Mouse (Mus musculus) embryonic fibroblast, embryonic 13.5 days (primary cell): Measurements from ENCODE around the gene Olfr322. TPM values are rescaled to one million over a fixed set of nuclear protein-coding genes. Genes with fewer than 3 reads are reported as not detected.

Source experiments
- H3K27ac ChIP-seq: 2 replicates; pipeline ENCODE4 v1.5.1; 2012; ENCODE audit warnings: low read length, control low read depth, inconsistent platforms; ENCODE audit not compliant: insufficient read depth
- H3K4me1 ChIP-seq: 2 replicates; pipeline ENCODE4 v1.6.1; 2011; ENCODE audit warnings: low read length; ENCODE audit not compliant: control insufficient read depth, insufficient read depth
- H3K4me3 ChIP-seq: 2 replicates; pipeline ENCODE4 v1.5.1; 2011; ENCODE audit warnings: mild to moderate bottlenecking, control low read depth, low read length; ENCODE audit not compliant: insufficient read depth
- CTCF ChIP-seq: IDR thresholded peaks from 2 replicates; pipeline ENCODE4 v1.5.1; 2011; ENCODE audit warnings: mild to moderate bottlenecking, control low read depth, low read length, moderate library complexity, borderline replicate concordance; ENCODE audit not compliant: insufficient read depth
- POLR2A ChIP-seq: IDR thresholded peaks from 2 replicates; pipeline ENCODE4 v1.6.1; 2011; ENCODE audit warnings: low read depth, mild to moderate bottlenecking, control low read depth, low read length, moderate library complexity
- polyA plus RNA-seq: library from polyadenylated mRNA; stranded (reverse); fragments of >200 nt; gene quantifications from 2 replicates; pipeline ENCODE4 v1.2.4, GENCODE M21; 2011; ENCODE audit warnings: low read depth; ENCODE audit not compliant: missing spikeins, insufficient read length

Gene Olfr322
- not detected in 2 replicates for polyA plus RNA-seq

DNA sequence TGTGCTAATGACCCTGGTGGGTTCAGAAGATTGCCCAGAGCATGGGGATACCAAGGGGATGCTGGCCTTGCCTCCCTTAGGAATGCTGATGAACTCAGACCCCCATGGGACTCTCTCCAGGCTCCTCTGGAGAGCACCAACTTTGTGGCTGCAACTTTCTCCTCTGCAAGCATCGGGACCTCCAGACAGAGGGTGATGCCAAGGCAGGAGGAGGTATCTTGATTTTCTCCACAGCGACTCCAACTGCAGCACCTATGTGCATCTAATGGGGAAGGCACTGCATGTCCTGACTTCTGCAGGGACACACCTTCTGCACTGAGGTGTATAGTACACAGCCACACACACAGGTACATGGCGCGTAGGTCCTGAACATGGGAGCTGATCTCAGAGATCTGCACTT lies at the start of gene Olfr322:
Olfr322 (plus strand) TSS at position 187 of the 400 bp plus-strand sequence.
- no peak within 1 kb of the TSS for H3K4me3 ChIP-seq
- H3K27ac ChIP-seq = no peak within 1 kb of the TSS
- TF ChIP-seq POLR2A = no peak
- no peak for TF ChIP-seq CTCF
- no peaks in the 10 kb centered on the region for H3K4me1 ChIP-seq

DNA sequence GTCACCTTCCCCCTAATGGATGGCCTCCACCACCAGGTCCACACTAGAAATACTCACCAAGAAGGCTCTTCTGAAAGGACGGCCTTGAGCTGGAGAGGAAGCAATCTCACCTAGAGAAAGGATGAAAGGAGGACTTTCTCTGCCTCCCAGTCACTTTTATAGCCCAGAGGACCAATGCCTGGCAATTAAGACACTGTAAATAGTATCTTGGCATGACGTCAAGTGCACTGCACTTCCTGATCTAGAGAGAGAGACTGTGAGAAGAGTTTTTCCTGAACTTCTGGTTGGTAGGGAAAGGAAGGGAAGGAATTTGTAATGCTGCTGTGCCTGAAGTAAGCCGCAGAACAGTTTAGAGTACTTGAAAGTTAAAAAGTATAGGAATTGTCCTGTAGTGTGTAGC lies 45.2 kb upstream of the Olfr322 start:
- no peak overlapping the region for H3K27ac ChIP-seq
- no peaks in the 10 kb centered on the region for H3K4me1 ChIP-seq
- H3K4me3 ChIP-seq = no peak overlapping the region
- no peak for TF ChIP-seq POLR2A
- no peak for TF ChIP-seq CTCF

DNA sequence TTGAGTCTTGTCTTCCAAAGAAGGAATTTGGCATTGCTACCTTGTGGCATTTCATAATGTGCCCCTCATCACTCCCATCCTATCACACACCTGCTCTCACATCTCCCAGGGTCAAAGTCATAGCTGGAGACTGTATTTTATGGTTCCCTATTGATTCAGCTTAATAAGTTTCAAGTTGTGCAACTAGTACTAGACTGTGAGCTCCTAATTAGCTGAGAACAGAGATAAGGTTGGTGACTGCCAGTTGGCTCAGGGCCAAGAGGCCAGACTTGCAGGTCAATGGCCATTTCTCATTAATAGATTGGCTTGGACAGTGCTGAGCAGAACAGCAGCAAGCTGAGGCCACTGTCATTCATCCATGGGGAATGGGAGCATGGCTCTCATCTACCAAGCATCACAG lies 44.1 kb upstream of the Olfr322 start:
- TF ChIP-seq CTCF (no peak), POLR2A (no peak)
- Histone ChIP-seq H3K4me1 (no peaks in the 10 kb centered on the region), H3K27ac (no peak overlapping the region), H3K4me3 (no peak overlapping the region)

DNA sequence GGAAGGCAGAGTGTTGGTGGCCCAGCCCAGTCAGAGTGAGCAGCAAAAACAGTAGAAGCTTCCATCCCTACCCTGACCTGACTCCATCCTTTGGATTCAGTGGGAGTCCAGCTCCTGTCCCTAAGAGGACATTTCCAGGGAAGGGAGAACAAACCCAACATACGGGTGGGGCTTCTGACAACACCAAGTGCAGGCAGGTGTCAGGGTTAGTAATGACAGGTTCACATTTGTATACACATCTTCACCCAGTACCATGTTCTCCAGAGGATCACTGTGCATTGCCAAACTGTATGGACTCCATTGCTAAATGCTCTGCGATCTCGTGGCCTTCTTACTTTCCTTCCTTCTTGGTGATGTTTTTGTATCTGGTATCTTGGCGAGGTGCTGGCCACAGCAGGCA lies 42.6 kb upstream of the Olfr322 start, which contains the start of gene 2210407C18Rik:
2210407C18Rik (minus strand) TSS at position 101 of the 400 bp plus-strand sequence.
- TF ChIP-seq CTCF (no peak), POLR2A (no peak)
- Histone ChIP-seq H3K4me3 (no peak within 1 kb of the TSS), H3K4me1 (no peaks in the 10 kb centered on the region), H3K27ac (no peak within 1 kb of the TSS)

DNA sequence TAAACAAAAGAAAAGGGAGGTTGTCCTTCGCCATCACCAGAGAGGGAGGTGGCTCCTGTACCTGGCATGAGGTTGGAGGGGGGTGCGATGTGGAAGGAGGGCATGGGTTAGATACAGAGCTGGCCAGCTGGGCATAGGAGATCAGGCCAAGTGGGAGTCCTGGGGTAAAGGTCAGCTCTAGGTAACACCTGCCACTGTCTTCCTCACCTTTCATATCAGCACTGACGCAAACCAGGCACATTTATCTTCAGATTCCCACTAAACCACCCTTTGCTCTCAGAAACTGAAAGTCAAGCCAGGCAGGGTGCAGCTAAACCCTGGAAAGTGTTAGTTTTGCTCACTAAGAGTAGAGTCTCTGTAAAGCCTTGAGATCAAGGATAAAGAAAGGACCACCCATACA lies 40.2 kb upstream of the Olfr322 start:
- Histone ChIP-seq H3K4me3 (no peak overlapping the region), H3K27ac (no peak overlapping the region), H3K4me1 (no peaks in the 10 kb centered on the region)
- no peak for TF ChIP-seq POLR2A
- TF ChIP-seq CTCF = no peak

DNA sequence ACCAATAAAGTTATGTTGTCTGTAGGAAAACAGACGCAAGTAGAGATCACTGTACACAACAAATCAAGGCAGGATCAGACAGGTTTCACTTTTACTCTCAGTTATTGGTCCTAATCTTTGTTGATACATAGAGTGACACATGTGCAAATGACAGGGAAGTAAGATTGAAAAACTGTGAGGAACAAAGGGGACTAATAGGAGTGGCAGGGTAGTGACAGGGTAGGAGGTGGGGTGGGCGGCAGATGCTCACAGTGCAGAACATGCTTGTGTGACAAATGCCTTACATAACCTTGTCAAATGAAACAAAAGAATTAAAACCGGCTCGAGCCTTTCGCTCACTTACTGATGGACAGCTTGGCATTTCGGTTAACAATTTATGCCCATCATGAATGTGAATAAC lies 39.8 kb upstream of the Olfr322 start:
- no peak overlapping the region for H3K4me3 ChIP-seq
- H3K4me1 ChIP-seq = no peaks in the 10 kb centered on the region
- H3K27ac ChIP-seq = no peak overlapping the region
- no peak for TF ChIP-seq CTCF
- TF ChIP-seq POLR2A = no peak

DNA sequence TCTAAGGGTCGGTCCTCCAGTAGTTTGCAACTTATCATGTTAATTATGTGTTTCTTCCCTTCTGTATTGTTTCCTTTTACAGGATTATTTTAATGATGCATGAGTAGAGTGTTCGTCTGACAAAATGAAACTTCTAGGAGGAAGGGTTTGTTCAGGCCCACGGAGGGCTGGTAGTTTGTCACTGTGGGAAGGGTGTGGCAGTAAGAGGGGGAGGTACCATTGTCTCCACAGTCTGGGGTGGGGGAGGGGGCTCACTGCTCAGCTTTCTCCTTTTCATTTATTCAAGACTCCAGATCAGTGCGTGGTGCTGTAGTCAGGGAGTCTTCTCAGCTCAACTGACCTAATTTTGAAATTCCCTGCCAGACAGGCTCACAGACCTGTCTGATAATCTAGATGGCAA lies 32.4 kb upstream of the Olfr322 start:
- Histone ChIP-seq H3K27ac (no peak overlapping the region), H3K4me1 (no peaks in the 10 kb centered on the region), H3K4me3 (no peak overlapping the region)
- TF ChIP-seq CTCF (no peak), POLR2A (no peak)

DNA sequence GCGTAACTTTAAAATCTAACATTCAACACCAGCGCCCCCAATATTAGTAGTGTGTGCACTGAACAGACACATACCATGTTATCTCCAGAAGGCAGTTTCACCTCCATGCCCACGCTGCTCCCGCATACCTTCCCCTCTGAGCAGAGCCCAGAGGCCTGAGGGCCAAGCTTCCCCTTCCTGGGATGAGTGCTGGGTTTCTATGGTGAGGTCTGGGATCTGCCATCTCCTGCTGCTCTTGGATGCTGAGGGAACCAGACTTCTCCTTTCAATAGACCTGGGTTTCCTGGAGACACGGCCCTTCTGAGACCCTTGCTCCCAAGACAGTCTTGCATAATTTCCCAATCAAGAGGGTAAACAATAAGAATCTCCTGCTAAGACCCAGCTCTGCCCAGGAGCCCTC lies 28.2 kb upstream of the Olfr322 start, which contains the start of gene Olfr323:
Olfr323 (minus strand) TSS at position 101 of the 400 bp plus-strand sequence.
- H3K4me3 ChIP-seq = no peak within 1 kb of the TSS
- H3K4me1 ChIP-seq = no peaks in the 10 kb centered on the region
- H3K27ac ChIP-seq = no peak within 1 kb of the TSS
- TF ChIP-seq POLR2A = no peak
- no peak for TF ChIP-seq CTCF

DNA sequence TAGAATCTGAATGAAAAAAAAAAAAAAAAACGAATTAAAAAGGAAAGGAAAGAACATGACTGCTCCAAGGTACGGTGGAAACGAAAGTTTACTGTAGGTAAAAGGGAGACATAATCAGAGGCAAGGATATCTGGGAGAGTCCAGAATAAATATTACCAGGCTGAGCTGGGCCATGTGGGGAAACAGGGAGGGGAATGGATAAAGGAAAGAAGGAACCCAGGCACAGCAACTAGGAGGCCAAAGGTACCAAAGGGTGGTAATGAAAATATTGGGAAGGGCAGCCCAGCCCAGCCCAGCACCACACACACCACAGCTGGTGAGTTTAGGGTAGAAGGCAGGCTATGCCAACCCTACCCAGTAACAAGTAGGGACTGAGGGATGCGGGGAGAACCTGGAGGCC lies 23.7 kb upstream of the Olfr322 start:
- Histone ChIP-seq H3K4me1 (no peaks in the 10 kb centered on the region), H3K4me3 (no peak overlapping the region), H3K27ac (no peak overlapping the region)
- TF ChIP-seq POLR2A = no peak
- no peak for TF ChIP-seq CTCF

DNA sequence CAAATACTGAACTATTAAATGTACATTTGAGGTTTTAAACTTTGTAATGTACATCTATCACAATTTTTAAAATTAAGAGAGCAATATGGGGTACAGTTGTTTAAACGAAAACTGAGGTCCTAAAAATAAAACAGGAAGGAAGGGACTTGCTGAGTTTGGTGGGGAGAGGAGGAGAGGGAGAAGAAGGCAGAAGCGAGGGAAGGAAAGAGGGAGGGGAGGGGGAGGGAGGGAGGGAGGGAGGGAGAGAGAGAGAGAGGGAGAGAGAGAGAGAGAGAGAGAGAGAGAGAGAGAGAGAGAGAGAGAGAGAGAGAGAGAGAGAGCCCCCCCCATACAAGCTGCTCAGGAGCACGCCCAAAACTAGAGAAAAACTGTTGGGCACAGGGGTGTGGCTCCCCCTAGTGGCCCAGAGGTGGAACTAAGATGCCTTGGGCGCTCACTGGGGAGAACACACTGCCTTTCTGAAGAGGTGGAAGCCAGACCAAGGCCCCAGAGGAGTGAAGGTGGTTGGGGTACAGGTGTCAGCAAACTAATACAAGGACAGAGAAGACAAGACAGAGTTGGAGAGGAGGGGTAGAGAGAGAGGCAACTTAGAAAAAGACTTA lies 22.1 kb upstream of the Olfr322 start:
- H3K4me3 ChIP-seq = no peak overlapping the region
- no peak overlapping the region for H3K27ac ChIP-seq
- TF ChIP-seq CTCF (peak; percentile 47), POLR2A (no peak)
- H3K4me1 ChIP-seq = no peaks in the 10 kb centered on the region
